Mouse (Mus musculus): ENCODE results near the gene Dlgap1.

The Dlgap1 gene

DNA sequence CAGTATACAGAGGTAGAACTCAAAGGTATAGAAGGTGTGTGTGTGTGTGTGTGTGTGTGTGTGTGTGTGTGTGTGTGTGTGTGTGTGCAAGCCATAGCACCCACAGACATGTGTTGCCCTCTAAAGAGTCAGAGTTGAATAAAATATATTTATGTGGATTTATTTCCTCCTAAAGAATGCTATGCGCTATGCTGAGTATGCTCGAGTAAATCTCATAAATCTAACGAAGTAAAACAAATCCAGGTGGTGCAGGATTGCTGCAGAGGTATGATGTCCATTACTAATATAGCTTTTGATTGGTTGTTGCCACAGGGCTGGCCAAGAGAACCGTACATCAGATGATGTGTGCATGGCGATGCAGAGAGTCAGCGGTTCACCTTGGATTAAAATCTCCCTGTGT is 222.4 kb downstream of the Dlgap1 start:
- DNase-seq: no peak

DNA sequence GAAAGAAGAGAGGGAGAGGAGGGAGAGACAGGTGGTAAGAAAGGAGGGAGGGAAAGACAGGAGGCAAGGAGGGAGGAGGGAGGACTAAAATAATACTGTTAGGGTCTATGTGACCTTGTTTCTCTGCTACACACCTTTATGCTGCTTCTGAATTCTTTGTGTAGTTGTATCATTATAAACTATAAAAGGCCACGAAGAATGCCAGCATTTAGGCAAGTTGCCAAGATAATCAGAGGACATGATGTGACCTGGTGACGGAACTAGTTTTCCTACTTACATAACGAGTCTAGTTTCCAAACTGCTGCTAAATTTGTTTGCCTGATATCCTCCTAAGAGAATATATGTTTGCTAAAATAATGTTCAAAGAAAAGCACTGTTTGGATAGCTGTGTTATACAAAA is 254.0 kb downstream of the Dlgap1 start:
- DNase-seq: no peak

DNA sequence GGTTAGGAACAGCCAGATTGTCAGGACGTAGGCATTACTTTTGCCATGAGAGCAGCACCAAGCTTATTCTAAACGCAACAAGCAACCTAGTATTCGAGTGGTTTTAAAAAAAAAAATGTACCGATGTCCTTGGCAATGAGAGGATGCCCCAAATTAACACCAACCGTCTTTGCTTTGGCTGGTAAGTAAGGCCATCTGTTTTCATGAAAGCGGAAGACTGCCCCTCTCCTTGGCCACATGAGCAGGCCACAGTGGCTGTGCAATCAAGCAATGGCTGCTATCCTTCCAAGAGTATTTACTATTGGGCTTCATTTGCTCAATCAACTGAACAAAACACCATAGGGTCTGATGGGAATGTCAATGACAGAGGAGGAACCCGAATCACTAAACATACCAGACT is 278.5 kb downstream of the Dlgap1 start:
- DNase-seq: no peak

GRCm38 (mm10) chr17:70248250-70248649 is 279.4 kb downstream of the Dlgap1 start:
- no peak for DNase-seq

GRCm38 (mm10) chr17:70252476-70252875 is 283.6 kb downstream of the Dlgap1 start:
- no peak for DNase-seq

GRCm38 (mm10) chr17:70256371-70256770 is 287.5 kb downstream of the Dlgap1 start:
- DNase-seq: no peak

DNA sequence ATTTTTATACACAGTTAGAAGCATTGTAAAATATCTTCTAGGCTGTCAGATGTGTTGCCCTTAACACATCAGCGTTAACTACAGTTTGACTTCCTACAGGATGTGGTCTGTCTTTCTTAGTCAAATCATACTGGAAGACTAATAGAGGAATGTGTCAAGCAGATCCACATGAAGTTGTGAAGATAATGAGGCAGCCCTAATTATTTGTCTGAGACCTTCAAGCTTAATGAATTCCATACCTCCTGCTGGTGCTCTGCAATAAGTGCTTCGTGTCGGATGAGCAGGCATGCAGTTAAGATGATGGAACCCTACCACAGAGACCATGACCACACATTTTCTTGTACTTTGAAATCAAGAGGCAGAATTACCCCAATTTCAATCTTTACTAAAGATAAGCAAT is 294.3 kb downstream of the Dlgap1 start:
- DNase-seq: no peak

DNA sequence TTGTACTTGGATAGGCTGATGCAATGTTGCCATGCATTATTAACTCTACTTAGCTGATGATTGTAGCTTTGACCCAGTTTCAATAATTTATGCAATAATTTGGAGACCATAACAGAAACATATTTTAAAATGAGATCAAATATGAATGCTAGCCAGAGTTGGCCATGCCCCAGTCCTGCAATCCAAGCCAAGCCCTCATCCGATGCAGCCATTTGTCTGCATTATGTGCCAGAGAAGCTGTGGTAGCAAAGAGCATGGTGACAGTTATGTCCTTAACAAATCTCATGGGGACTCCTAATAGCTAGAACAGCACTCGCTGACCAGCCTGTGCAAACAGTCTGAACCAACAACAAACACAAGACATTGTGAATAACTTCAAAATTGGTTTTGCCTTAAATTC is 303.3 kb downstream of the Dlgap1 start:
- no peak for DNase-seq

GRCm38 (mm10) chr17:70287708-70288107 is 318.8 kb downstream of the Dlgap1 start:
- no peak for DNase-seq

GRCm38 (mm10) chr17:70294106-70294505 is 325.2 kb downstream of the Dlgap1 start:
- peak; percentile 85 for DNase-seq

GRCm38 (mm10) chr17:70301941-70302478 is 333.1 kb downstream of the Dlgap1 start:
- no peak for DNase-seq

DNA sequence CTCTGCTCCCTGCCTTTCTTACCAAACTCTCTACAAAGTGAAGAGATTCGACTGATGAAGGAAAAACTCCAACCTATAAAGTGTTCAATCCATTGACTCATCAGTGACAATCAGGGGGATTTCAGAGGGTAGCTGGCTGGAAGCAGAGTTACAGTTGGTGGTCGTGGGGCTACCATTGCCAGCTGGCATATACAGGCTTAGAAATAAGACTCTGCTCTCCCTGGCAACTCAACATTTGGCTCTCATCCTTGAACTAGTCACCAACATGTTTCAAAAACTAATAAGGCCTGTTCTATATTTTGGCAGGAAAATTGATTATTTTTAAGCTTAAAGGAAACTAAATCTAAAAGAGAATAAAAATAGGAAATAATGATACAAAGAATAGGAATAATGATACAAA is 333.8 kb downstream of the Dlgap1 start:
- peak; percentile 36 for DNase-seq

DNA sequence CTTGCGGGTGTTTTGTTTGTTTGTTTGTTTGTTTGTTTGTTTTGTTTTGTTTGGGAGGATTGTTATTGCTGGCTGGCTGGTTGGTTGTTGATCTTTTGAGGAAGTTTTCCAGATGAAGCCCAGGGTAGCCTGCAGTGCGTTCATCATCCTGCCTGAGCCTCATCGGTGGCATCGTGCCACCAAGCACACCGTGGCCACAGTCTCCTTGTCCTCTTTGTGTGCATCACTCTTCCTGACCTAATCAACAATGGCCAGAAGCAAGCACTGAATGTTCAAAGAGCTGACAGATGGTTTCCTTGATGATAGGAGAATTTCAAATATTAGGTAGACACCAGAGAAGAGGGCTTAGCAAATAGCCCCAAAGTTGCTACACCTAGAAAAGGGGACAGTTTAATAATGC is 336.1 kb downstream of the Dlgap1 start:
- no peak for DNase-seq

GRCm38 (mm10) chr17:70307418-70308176 is 338.7 kb downstream of the Dlgap1 start:
- DNase-seq: no peak

DNA sequence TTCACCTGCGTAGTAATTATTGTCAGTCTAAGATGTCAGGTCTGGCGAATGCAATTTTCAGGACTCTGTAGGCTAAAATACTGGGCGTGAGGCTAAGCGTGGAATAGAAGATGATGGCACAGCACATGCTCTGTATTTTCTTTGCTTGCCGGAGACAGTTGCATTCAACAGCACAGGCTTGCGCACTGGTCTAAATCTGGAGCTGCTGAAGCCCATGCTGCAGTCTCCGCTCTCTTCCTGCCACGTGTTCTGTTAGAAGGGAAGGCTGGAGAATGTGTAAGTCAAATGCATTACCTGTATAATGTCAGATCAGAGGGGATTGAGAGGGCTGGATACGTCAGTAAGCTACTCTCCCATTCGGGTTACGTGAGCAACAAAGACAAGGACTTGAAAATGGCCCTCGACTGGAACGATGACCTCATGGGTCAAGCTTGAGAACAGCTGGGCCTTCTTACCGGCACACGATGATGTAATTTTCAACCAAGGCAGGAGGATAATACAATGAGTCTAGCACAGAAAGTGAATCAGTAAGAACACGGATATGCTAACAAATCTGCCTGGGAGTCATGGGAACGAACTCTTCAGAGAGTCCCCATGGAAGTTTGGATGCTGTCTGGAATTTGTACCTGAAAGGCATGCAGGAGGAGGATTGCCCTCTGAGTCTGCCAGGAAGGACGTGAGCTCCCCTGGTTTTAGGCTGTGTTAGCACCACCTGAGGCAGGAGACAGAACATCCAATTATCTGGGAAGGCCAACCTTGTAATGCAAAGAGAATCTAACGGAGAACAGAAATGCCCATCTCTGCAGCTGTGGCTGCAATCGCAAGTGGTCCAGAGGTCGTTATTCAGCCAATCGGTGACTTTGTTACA is 339.7 kb downstream of the Dlgap1 start:
- DNase-seq: peak; percentile 32

DNA sequence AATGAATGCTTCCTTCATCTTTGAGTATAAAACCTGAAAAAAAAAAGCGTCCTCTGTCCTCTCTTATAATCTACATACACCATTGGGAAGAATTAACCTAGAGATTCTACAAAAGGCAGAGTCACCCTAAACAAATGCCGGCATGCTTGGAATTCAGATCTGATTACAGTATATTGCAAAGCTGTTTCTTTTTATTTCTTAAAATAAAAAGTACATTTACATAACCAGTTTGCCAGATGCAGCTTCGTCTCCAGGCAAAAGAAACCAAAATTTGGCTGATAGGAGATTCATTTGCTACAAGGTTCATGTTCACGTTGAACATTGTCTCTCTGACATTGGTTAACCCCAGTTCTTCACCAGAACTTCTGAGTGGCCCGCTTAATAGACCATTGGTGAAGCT is 347.5 kb downstream of the Dlgap1 start:
- no peak for DNase-seq

GRCm38 (mm10) chr17:70317779-70318178 is 348.9 kb downstream of the Dlgap1 start:
- DNase-seq: no peak

DNA sequence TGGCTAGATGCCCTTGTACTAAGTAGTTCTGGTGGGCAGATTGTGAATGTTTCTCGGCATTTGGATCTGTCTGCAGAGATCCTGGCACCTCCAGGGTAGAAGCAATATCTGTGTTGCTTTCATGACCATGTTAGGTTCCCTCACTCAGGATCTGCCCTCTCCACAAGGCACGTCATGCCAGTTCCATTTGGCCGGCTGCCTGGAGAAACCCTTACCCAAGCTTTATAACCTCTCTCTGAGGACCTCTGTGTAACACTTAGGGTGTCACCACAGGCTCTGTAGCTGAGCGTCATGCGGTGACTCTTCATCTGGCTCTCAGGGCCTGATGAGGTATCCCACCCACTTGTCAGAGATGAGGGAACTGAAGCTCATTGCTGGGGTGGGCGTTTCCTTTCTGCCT is 353.1 kb downstream of the Dlgap1 start:
- DNase-seq: no peak

- no peak for DNase-seq
Measured at GRCm38 (mm10) chr17:70333440-70333839, 364.6 kb downstream of the Dlgap1 start.

- DNase-seq: no peak
Measured at GRCm38 (mm10) chr17:70334171-70334570, 365.3 kb downstream of the Dlgap1 start.

- no peak for DNase-seq
Measured at GRCm38 (mm10) chr17:70339821-70340220, 370.9 kb downstream of the Dlgap1 start.

GRCm38 (mm10) chr17:70341230-70341629 is 372.4 kb downstream of the Dlgap1 start:
- DNase-seq: no peak

GRCm38 (mm10) chr17:70341920-70342319 is 373.0 kb downstream of the Dlgap1 start:
- DNase-seq: peak; percentile 27

- DNase-seq: no peak
Measured at GRCm38 (mm10) chr17:70347403-70347802, 378.5 kb downstream of the Dlgap1 start.

Measured in layer of hippocampus, adult 9-11 months (tissue).